Mouse (Mus musculus) adrenal gland, postnatal 36 days (tissue): Measurements from ENCODE around the gene Brip1. TPM values are rescaled to one million over a fixed set of nuclear protein-coding genes. Genes with fewer than 3 reads are reported as not detected.

Source experiments
- DNase-seq, 2 experiments: peaks; one replicate each; pipeline ENCODE4 v3.0.0; 2021; ENCODE audit warnings: mixed read lengths in 1 of 2
- long read RNA-seq, 2 experiments: library from polyadenylated mRNA; stranded (forward); transcript quantifications; one replicate each; pipeline ENCODE4 v2.0.0; 2021; ENCODE audit warnings: borderline sequencing depth in 2 of 2
- total RNA-seq, 2 experiments: library from RNA; stranded (reverse); gene quantifications; 2 replicates each; pipeline ENCODE4 v1.2.3; 2021

Brip1 gene
- 1 to 10 TPM; 1.3 to 2.0 TPM for total RNA-seq
- long read RNA-seq, experiment 1, partial matches to known transcripts = 1 of 1 reads
- long read RNA-seq, experiment 1, other reads (novel, unspliced or antisense) = 0 of 1 reads
- long read RNA-seq, experiment 2, full-length matches to known transcripts = 1 of 1 reads
- long read RNA-seq, experiment 2, partial matches to known transcripts = 0 of 1 reads
- long read RNA-seq, experiment 2, other reads (novel, unspliced or antisense) = 0 of 1 reads

DNA sequence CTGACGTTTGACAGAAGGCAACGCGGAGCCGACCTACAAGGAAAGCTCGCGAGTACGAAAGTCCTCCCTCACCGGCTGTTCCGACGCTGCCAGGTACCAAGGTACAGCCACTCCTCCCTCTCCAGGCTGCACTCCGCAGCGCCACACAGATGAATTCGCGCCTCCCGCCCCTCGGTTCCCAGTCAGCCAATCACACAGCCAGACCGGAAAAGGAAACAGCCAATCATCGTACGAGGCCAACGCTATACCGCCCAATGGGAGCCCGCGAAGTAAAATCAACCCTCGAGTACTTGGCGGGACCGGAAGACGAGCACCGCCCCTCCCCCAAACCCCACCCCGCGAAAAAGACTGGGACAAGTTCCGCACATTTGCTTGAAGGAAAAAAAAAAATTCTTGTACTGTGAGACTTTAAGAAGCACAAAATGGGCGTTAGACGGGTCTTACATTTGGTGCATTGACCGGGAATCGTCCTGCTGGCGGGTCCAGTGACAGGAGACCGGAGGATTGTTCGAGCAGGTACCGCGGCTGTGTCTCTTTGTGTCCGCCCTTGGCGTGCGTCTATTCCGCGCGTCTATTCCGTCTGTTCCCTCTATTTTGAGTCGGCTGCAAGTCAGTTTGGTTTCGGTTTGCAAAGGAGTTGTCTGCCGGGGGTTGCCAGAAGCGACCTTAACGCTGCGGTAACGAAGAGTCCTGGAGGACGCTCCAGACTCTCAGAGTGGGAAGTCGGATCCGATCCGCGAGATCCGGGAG lies at the start of gene Brip1:
Gene Brip1 (minus strand): TSS at position 157 of the 750 bp plus-strand sequence.
- peak; percentile 91 to 92 for DNase-seq

DNA sequence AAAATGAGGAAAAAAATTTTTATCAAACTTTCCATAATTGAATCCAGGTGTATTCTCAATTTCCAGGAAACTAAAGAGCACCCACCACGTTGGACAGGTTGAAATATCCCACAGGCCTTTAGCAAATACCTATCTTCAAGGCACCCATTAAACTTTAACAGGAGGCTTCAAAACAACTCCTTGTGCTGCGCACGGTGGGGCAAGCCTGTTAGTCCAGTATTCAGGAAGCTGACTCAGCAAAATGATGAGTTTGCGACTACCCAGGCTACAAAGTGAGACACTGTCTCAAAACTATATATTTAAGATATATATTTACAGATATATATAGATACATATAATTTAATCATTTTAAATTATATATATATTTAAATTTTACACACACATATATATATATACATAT lies 31.5 kb upstream of the Brip1 start:
- DNase-seq = no peak

DNA sequence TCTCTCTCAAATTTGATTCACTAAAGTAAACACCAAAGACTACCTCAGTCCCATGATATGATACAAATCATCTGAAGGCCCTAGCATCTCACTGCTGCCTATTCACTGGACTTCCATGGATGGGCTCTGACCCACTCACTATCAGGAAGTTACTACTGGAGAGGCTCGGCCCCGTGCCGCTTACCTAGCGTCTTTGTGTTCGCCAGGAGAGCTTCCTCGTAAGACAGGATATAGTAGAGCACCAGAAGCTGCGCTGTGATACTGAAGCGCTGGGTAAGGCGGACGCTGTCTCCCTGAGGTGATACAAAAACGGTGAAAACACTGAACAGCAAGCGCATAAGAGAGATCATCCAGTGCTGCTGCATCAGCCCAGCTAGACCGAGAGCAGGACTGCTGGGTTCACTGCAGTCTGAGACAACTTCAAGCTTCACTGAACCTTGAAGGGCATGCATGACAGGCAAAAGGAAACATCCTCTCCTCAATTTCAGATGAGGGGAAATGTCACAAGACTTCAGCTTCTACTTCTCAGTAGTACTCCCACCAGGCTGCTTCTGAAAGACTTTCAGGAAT lies 30.9 kb upstream of the Brip1 start:
- no peak for DNase-seq

DNA sequence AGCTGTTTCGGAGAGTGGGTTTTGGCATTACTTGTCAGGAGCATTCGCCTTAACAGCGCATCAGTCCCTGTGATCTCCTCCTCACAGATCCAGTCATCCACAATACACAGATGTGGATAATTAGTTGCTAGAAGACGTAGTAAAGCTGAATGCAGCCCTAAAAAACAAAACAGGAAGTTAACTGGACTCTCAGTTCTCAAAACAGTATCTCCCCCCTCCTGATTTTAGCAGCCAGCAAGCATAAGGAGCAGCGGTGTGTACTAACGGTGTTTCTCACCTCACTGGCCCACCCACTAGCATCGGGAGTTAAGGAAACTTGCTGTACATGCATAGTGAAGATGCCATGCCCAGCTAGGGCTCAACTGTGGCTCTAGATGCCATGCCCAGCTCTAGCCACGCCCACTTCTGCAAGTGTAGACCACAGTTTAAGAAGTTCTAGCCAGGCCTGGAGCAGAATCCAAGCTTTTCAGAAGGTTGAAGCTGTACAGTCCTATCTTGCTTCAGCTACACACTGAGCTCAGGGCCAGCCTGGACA lies 25.7 kb upstream of the Brip1 start:
- no peak for DNase-seq

DNA sequence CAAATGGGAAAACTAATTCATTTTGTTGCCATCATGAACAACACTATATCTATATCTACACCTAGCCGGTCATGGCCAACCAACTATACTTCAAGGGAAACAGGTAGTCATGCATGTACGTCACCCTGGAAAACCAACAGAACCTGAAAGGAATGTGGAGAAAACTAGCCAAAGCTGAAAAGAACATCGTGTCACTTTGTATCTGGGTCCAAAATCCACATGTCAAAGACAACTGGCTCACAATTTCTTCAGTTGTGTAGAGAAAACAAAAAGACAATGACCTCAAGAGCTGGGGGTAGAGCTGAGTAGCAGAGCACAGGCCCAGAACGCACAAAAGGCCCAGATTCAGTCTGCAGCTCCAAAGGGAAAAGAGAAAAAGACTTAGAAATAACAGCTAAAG lies 24.8 kb upstream of the Brip1 start:
- DNase-seq = no peak

DNA sequence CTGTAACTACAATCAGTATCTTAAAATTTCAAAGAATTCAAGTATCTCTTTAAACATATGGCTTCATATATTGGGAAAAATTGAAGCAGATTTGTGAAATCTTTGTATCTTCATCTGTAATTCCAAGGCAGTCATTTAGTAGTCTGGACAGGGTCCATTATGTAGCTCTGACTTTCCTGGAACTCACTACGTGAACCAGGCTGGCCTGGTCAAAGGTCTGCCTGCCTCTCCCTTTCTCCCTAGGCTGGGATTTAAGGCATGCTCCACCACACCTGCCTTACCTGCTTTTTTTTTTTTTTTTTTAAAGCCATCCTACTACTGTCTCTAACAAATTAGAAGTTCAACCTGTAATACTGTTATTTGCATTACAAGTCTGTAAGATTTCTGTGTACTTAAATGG lies 10.8 kb upstream of the Brip1 start:
- DNase-seq = no peak

DNA sequence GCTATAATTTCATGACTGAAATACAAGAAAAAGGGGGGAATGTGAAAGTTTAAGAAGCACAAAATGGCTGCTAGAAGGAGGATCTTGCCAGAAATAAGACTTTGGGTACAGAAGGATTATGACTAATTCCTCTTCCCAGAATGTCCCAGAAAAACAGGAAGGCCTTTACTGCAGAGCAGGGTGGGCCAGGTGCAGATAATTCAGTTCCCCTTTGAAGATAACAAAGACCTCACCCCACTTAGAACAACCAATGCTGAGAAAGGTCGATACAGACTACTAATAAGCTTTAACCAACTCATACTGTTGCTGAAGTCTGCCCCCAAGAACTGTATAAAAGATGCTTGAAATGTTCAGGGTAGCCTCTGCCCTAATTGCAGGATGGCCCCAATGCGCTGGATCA lies 8.1 kb upstream of the Brip1 start:
- DNase-seq = no peak

DNA sequence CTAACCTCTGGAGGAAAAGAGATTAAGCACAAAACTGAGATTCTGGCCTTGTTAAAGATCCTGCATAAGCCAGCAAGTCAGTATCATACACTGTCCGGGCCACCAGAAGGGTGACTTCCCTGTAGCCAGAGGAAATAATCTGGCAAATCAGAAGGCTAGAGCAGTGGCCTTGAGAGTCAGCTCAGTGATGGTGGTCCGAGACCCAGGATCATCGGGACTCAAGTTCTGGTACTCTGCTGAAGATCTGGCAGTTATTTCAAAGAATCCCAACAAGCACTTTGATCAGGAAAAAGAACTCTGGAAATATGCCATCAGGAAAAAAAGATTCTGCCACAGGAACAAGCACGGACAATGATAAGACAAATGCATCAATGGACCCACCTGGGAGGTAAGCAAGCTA lies 4.9 kb upstream of the Brip1 start:
- DNase-seq = no peak

DNA sequence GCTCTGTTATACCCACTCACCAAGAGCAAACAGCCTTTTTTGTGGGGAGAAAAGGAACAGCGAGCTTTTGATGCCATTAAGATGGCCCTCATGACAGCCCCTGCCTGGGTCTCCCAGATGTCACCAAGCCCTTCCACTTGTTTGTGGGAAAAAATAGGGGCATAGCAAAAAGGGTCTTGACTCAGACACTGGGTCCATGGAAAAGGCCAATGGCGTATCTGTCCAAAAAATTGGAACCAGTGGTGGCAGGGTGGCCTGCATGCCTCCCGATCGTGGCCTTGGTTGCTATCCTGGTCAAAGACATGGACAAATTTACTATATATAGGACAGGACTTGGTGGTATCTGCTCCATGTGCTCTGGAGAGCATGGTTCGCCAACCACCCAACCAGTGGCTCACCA lies 4.0 kb upstream of the Brip1 start:
- DNase-seq = no peak

DNA sequence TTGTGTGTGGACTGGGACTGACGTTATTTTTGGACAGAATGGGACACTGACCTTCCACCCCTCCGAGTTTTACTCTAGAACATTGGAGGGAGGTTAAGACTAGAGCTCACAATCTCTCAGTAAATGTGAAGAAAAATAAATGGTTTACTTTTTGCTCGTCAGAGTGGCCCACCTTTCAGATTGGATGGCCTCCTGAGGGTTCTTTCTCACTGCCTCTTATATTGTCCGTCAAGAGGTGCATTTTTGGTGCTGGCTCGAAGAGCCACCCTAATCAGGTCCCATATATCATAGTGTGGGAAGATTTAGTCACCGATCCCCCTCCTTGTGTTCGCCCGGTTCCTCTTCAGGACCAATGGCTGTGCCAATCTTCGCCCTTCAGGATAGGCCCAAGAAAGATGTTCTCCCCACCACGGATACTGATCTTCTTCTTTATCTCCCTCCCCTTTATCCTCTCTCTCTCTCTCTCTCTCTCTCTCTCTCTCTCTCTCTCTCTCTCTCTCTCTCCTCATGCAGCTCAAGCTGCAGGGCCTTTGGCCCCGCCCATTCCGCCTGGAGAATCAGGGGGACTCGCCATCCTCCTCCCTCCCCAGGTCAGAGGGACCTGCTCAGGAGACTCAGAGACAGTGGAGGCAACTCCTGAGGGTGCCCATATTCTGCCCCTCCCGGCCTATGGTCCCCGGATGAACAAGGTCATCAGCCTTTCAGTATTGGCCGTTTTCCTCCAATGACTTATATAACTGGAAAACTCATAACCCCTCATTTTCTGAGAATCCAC lies 1.1 kb upstream of the Brip1 start:
- peak; percentile 41 to 51 for DNase-seq

DNA sequence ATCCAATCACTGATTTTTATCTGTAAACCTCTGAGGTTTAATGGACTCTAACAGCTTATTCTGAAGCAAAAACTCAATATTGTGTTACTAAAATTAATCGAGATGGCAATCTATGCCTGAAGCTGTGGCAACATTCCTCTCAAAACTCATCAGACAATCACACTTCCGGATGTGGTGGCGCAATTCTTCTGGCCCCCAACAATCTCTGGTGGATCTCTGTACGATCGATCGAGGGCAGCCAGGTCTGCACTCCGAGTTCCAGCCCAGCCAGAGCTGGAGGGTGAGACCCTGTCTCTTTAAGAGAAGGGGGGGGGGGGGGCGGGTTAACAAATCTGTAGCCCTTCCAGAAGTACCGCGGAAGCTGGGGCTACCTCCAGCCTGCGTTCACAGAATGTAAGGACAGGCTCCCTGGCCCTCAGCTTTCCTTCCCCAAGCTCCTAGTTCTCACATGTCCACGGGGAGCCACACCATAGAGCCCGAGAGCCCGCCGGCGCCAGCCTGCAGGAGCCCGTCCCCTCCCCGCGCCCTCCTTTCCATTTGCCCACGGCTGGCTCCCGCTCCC lies 452 bp downstream of the Brip1 start:
- no peak for DNase-seq

DNA sequence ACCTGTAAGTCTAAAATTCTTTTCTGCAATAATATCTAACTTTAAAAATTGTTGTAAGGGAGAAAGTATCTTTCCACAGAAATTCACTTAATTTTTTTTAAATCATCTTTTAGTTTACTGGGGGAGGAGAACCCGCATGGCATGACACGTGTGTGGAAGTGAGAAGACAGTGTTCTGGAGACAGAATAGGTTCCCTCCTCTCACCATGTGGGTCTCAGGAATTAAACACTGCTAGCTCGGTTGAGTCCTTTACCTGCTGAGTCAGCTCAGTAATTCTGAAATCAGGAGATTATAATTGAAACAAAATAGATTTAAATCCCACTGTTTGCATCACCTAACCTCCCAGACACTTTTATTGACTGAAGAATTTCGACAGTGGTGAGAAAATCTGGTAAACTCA lies 1.3 kb downstream of the Brip1 start:
- DNase-seq = no peak

DNA sequence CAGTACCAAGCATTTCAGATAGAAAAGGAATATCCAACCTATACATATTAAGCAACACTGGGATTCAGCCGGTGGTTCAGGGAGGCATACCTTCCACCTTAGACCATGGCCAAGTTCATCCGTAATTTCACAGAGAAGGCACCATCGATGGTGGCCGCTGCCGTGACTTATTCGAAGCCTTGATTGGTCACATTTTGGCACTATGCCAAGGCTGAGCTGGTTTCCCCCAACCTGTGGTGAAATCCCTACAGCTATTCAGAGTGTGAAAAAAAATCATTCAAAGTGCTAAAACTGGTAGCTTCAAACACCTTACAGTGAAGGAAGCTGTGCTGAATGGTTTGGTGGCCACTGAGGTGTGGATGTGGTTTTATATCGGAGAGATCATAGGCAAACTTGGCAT lies 15.8 kb downstream of the Brip1 start:
- peak; percentile 23 to 40 for DNase-seq

DNA sequence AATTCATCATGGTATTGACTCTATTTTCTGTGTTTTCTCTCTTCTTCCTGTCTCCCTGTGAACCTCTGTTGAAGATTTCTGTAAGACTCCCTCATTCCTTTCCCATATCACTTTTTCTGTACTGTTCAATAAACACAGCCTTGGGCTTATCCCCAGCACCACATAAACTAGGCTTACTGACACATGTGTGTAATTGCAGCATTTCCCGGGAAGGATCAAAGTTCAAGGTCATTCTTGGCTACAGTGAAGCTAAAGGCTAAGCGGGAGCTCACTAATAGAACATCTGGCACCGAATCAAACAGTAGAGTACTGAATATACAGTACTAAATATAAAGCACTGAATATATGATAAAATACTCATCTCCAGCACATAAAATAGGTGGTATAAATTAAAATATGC lies 25.2 kb downstream of the Brip1 start:
- DNase-seq = peak; percentile 24 to 31

DNA sequence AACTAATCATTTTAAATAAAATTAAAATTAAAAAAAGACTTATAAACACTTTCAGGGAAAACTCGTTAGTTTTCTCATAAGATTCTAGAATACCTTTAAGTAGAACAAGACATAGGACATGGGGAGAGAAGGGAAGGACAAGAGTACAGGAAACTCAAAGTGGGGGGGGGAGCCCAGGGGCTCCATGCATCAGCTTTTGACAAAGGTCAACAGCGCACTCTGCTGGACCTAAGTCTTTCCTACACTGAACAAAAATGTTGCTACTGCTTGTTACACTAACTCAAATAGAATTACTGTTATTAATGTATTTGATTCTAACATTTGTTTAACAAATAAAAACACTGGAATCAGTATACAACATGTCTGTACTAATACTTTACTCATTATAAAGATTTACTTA lies 26.8 kb downstream of the Brip1 start:
- DNase-seq = peak; percentile 60 to 64

DNA sequence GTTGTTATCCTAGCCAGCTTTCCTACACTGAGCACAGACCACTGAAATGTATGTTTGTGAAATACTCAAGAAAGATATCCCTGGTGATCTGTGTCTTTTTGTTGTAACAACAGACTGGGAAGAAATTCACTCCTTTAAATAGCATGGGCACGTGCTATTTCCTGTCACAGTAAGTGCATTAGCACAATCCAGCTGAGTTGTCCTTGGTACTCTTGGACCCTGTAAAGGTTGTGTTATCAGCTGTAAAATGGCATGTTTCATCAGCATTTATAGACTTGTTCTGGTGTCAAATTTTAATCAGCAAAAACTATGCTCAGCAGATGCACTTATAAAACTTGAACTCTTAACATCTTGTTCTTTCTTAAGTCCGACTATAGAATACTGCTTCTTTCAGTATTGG lies 30.2 kb downstream of the Brip1 start:
- no peak for DNase-seq

DNA sequence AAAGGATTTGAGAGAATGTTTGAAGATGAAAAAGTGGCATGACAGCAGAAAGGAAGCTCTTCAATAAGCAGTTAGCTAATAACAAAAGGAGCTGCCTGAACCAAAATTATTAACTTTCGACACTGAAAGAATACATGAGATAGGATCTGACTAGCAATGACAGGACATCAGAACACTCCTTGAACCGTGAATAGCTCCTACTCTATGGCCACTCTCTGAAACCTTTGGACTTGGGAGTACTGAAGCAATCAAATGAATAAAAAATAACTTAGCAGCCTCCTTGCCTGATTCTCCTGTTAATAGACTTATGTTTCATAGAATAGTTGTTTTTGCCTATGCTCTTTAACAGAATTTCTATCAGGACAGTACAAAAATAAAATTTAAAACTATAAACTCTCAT lies 40.7 kb downstream of the Brip1 start:
- DNase-seq = no peak

DNA sequence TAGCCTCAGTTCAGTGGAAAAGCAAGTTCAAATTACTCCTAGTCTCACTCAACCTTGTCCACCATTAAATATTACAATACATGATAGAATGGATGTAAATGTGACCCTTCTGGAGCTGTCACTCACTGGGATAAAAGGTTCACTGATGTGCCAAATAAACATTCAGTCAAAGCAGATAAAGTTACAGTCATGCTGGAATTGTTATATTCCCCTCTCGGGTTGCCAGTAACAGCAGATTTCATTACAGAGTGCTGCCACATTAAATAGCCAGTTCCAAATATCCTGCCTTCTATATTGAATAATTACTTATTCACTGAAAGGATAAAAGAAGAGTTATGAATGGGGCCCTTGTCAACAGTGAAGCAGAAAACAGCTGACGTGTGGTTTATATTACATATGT lies 42.0 kb downstream of the Brip1 start:
- no peak for DNase-seq

DNA sequence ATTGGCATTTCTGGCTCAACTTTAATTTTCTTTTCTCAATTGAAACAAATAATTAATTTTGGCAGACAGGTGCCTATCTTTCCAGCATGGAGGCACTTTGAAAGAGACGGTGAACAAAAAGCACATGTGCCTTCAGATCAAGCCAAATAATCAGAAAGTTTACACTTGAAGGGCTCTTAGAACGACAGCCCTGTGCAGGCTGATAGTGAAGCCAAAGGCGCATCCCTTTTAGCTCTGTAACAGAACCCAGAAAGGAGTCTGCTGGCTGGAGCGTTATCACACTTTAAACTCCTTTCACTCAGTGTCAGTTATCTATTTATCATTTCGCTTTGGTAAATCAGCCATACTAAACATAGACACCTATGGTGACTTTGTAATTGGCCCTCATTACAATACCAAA lies 45.4 kb downstream of the Brip1 start:
- DNase-seq = no peak

DNA sequence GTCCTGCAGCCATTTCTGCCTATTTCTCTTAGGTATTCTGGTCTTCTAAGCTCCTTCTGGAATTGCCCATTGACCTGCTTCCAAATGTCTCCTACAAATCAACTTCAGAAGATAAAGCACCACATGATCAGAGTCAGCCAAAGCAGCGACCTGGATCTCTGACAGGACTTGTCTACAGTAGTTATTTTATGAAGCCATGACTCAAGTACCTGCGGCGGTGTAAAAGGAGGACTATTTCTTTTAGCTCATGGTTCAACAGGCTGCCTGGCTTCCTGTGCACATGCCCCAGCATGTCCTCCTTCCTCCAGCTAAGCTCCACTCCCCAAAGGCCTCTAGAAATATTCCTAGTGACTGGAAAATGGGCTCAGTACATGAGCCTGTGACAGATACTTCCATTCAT lies 69.7 kb downstream of the Brip1 start:
- DNase-seq = peak in 1 of 2 experiments; percentile 1

DNA sequence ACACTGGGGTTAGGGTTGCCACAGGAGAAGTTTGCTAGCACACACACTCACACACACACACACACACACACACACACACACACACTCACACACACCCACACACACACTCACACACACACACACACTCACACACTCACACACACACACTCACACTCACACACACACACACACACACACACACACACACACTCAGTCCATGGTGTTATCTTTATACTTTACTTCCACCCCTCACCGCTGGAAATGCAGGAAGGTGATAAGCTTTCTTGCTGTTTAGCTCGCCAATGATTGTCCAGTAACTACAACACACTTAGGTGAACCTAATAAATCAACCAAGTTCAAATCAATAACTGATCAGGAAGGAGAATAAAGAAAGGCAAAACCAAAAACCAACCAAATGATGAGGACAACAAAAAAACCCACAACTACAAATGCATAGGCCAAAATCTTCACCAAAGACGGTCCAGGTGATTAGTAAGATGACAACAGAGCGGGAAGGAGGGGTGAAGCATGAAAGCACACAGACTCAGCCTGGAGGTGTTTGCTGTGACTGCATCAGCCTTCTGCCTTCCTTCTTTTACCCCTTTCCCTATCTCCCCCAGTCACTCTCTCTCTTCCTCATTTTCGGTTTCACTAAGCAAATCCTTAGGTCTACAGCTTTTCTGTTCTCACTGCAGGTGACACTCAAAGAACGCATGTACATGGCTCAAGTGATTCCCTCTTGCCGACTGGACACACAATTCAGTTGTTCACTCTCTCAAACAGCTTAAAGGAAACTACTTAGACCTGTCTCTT lies 83.7 kb downstream of the Brip1 start:
- DNase-seq = no peak

DNA sequence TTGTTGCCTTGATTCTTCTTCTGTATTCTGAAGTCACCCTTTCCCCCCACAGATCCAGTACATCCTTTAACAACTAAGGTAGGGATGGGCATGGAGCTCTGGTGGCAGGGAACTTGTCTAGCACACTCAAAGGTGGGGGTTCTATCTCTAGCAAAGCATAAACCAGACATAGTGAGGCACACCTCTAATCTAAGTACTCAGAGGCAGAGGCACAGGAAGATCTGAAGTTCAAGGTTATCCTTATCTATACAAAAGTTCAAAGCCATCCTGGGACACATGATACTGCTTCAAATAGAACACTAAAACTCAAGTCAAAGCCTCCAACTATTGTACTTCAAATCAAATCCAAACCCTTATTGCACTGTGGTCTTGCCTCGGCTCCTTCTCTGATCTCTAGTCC lies 85.0 kb downstream of the Brip1 start:
- no peak for DNase-seq
